Mouse (Mus musculus) cortical plate, adult 2 months (tissue): ENCODE measurements around the gene Dtx4.

Experiments used
- CTCF ChIP-seq: fragments of 200-500 bp; IDR thresholded peaks from 2 replicates; pipeline ENCODE4 v1.5.1; 2011; ENCODE audit warnings: mild to moderate bottlenecking, control low read depth, low read length; ENCODE audit not compliant: insufficient read depth; ENCODE audit errors: extremely low read depth
- POLR2A ChIP-seq: fragments of 200-500 bp; IDR thresholded peaks from 2 replicates; pipeline ENCODE4 v1.6.1; 2011; ENCODE audit warnings: mild to moderate bottlenecking, low read length, control low read depth; ENCODE audit not compliant: insufficient read depth; ENCODE audit errors: extremely low read depth

DNA sequence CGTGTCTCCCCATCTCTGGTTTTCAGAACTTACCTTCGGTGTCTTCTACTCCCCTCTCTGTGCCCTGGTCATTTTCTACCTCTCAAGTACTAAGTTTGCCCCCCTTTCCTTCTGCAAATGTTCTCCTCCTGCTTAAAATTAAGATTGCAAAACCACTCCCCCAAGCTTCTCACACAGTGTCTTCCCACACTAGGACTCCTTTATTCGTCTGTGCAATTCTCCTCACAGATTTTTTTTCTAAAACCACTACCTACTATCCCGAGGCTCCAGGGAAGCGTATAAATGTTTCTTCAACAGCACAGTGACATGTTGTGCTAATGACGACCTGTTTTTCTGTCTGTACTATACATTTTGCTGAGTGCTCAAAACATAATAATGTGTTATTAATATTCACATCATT lies 80.7 kb downstream of the Dtx4 start:
- TF ChIP-seq CTCF (no peak), POLR2A (no peak)
